Mouse (Mus musculus) embryonic fibroblast, embryonic 13.5 days (primary cell): ENCODE data around the gene Gm10282.

Source experiments
- CTCF ChIP-seq: IDR thresholded peaks from 2 replicates; pipeline ENCODE4 v1.5.1; 2011; ENCODE audit warnings: mild to moderate bottlenecking, control low read depth, low read length, moderate library complexity, borderline replicate concordance; ENCODE audit not compliant: insufficient read depth
- POLR2A ChIP-seq: IDR thresholded peaks from 2 replicates; pipeline ENCODE4 v1.6.1; 2011; ENCODE audit warnings: low read depth, mild to moderate bottlenecking, control low read depth, low read length, moderate library complexity

DNA sequence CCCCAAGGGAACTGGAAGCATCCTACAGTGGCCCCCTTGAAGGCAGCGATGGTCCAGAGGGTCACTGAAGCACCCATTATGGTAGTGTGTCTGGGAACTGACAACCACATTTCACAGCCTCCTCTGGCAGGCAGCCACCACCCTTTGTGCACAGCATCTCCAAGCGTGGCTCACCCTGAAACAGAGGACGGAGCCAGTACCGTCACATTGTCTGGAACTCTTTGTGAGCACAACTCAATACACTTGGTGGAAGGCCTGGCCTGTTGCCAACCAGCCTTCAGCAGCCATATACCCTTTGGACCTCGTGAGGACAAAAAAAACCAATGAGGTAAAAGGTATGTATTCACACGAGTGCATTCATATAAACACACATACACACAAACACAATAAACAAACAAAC, 3.2 kb upstream of the Gm10282 start:
- TF ChIP-seq CTCF = no peak
- TF ChIP-seq POLR2A = no peak
